Mouse (Mus musculus) stomach, postnatal 0 days (tissue): Measurements from ENCODE around the gene Hoxb3.

Source experiments
- CTCF ChIP-seq: IDR thresholded peaks from 2 replicates; pipeline ENCODE4 v1.5.1; 2016; ENCODE audit warnings: antibody characterized with exemption, low read depth, mild to moderate bottlenecking, moderate library complexity
- EP300 ChIP-seq: optimal IDR thresholded peaks from 2 replicates; pipeline ENCODE3; 2016; ENCODE audit warnings: antibody characterized with exemption

DNA sequence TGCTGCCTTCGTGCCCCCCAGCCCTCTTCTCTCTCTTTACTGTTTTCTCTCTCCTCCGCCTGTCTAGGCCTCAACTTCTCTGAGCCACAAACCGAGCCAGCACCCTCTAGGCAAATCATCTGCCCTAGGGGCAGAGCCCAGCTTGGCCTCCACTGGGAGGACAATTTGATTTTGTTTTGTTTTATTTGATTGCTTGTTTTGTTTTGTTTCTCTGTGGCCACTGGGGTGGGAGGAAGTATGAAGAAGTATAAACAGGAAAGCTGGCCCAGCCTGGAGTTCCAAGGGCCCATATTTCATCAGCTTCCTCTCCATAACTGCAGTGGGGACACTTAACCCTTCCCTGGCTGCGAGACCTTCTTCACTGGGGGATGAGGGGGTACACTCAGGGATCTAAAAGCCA is 13.8 kb upstream of the Hoxb3 start:
- no peak for TF ChIP-seq CTCF
- no peak for TF ChIP-seq EP300
